Mouse (Mus musculus): ENCODE measurements around the gene Pnpla7. TPM values are rescaled to one million over a fixed set of nuclear protein-coding genes. Genes with fewer than 3 reads are reported as not detected.

Gene Pnpla7
- polyA plus RNA-seq, 1 experiment from 2014 or later = 9.5 TPM

- ATAC-seq (ENCODE audit: insufficient read depth, low FRiP score) = no peak
- no peaks in the 10 kb centered on the region for H3K36me3 ChIP-seq (ENCODE audit: control insufficient read depth, insufficient read depth, low read length)
- H3K4me3 ChIP-seq (replicated peaks; ENCODE audit: low read length) = no peak overlapping the region
- H3K4me1 ChIP-seq (ENCODE audit: control insufficient read depth, insufficient read depth, low read length) = no peaks in the 10 kb centered on the region
- no peak overlapping the region for H3K4me2 ChIP-seq (ENCODE audit: low read depth, low read length)
- H3K27me3 ChIP-seq (ENCODE audit: control insufficient read depth, insufficient read depth, low read length) = no peaks in the 10 kb centered on the region
- no peak overlapping the region for H3K27ac ChIP-seq (ENCODE audit: low read length)
- no peaks in the 10 kb centered on the region for H3K9me3 ChIP-seq (replicated peaks; ENCODE audit: control insufficient read depth, low read length)
- H3K9ac ChIP-seq (ENCODE audit: low read length) = no peak overlapping the region
Measured at GRCm38 (mm10) chr2:25008250-25008649, 32.4 kb downstream of the Pnpla7 start.

GRCm38 (mm10) chr2:25022678-25023077 lies 46.8 kb downstream of the Pnpla7 start:
- H3K9ac ChIP-seq (ENCODE audit: low read length) = no peak overlapping the region
- no peak overlapping the region for H3K4me2 ChIP-seq (ENCODE audit: low read depth, low read length)
- H3K27me3 ChIP-seq (ENCODE audit: control insufficient read depth, insufficient read depth, low read length) = no peaks in the 10 kb centered on the region
- no peak overlapping the region for H3K4me3 ChIP-seq (replicated peaks; ENCODE audit: low read length)
- WGBS = 98% methylated on average over 1 of the region's 1 CpGs
- no peaks in the 10 kb centered on the region for H3K36me3 ChIP-seq (ENCODE audit: control insufficient read depth, insufficient read depth, low read length)
- no peak overlapping the region for H3K27ac ChIP-seq (ENCODE audit: low read length)
- ATAC-seq (ENCODE audit: insufficient read depth, low FRiP score) = no peak
- H3K4me1 ChIP-seq (ENCODE audit: control insufficient read depth, insufficient read depth, low read length) = no peaks in the 10 kb centered on the region
- no peaks in the 10 kb centered on the region for H3K9me3 ChIP-seq (replicated peaks; ENCODE audit: control insufficient read depth, low read length)

DNA sequence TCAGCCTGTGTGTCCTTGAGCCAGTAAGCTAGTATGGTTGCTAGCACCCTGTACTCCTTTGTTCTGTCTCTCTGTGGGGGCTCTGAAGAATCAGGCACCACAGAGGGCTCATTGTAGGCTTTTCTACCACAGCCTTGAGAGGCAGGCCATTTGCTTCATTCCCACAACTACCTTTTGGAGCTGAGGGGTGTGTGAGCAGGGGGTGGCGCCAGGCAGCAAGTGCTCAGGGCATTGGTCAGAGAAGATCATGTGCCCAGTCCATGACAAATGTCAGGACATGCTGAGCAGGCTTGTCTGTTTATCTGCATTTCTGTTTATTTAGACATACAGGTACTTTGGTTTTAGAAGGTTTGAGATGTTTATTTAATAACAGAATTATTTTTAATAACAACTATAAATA lies 49.3 kb downstream of the Pnpla7 start:
- ATAC-seq (ENCODE audit: insufficient read depth, low FRiP score) = no peak
- Histone ChIP-seq H3K36me3 (ENCODE audit: control insufficient read depth, insufficient read depth, low read length) (no peaks in the 10 kb centered on the region), H3K9ac (ENCODE audit: low read length) (no peak overlapping the region), H3K27ac (ENCODE audit: low read length) (no peak overlapping the region), H3K4me1 (ENCODE audit: control insufficient read depth, insufficient read depth, low read length) (no peaks in the 10 kb centered on the region), H3K27me3 (ENCODE audit: control insufficient read depth, insufficient read depth, low read length) (no peaks in the 10 kb centered on the region), H3K4me3 (replicated peaks; ENCODE audit: low read length) (no peak overlapping the region), H3K9me3 (replicated peaks; ENCODE audit: control insufficient read depth, low read length) (no peaks in the 10 kb centered on the region), H3K4me2 (ENCODE audit: low read depth, low read length) (no peak overlapping the region)
- 73% methylated on average over 1 of the region's 1 CpGs for WGBS

GRCm38 (mm10) chr2:25034994-25035393 lies 59.2 kb downstream of the Pnpla7 start:
- no peak for ATAC-seq (ENCODE audit: insufficient read depth, low FRiP score)
- WGBS = 92% methylated on average over 4 of the region's 4 CpGs
- no peaks in the 10 kb centered on the region for H3K27me3 ChIP-seq (ENCODE audit: control insufficient read depth, insufficient read depth, low read length)
- no peak overlapping the region for H3K4me3 ChIP-seq (replicated peaks; ENCODE audit: low read length)
- H3K36me3 ChIP-seq (ENCODE audit: control insufficient read depth, insufficient read depth, low read length) = no peaks in the 10 kb centered on the region
- no peaks in the 10 kb centered on the region for H3K4me1 ChIP-seq (ENCODE audit: control insufficient read depth, insufficient read depth, low read length)
- no peak overlapping the region for H3K27ac ChIP-seq (ENCODE audit: low read length)
- H3K9me3 ChIP-seq (replicated peaks; ENCODE audit: control insufficient read depth, low read length) = no peaks in the 10 kb centered on the region
- no peak overlapping the region for H3K9ac ChIP-seq (ENCODE audit: low read length)
- H3K4me2 ChIP-seq (ENCODE audit: low read depth, low read length) = no peak overlapping the region

GRCm38 (mm10) chr2:25040089-25040488 lies 64.3 kb downstream of the Pnpla7 start:
- no peak overlapping the region for H3K4me2 ChIP-seq (ENCODE audit: low read depth, low read length)

DNA sequence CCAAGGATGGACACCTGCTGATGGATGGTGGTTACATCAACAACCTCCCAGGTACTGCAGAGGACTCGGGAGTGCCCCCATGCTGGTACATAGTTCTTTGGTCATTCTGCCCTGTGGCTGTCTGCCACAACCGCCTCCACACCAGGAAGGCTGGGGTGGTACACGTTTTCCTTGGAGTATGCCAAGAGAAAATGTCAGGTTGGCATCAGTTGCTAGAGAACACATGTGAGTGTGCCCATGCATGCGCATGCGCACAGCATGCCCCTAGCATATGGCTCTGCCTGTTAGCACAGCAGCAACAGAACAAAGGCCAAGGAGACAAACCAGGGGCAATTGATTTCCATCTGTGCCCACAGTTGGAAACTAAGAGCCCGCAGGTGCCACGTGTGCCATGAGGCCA lies 75.1 kb downstream of the Pnpla7 start:
- Histone ChIP-seq H3K9ac (ENCODE audit: low read length) (no peak overlapping the region), H3K9me3 (replicated peaks; ENCODE audit: control insufficient read depth, low read length) (no peaks in the 10 kb centered on the region), H3K4me3 (replicated peaks; ENCODE audit: low read length) (no peak overlapping the region), H3K27me3 (ENCODE audit: control insufficient read depth, insufficient read depth, low read length) (no peaks in the 10 kb centered on the region), H3K36me3 (ENCODE audit: control insufficient read depth, insufficient read depth, low read length) (no peaks in the 10 kb centered on the region), H3K27ac (ENCODE audit: low read length) (no peak overlapping the region), H3K4me1 (ENCODE audit: control insufficient read depth, insufficient read depth, low read length) (peaks cover 11% of the 10 kb centered on the region), H3K4me2 (ENCODE audit: low read depth, low read length) (no peak overlapping the region)
- WGBS = 87% methylated on average over 7 of the region's 7 CpGs
- no peak for ATAC-seq (ENCODE audit: insufficient read depth, low FRiP score)

More at GRCm38 (mm10) chr2:25040089-25040488, 64.3 kb downstream of the Pnpla7 start:
- no peaks in the 10 kb centered on the region for H3K36me3 ChIP-seq (ENCODE audit: control insufficient read depth, insufficient read depth, low read length)
- ATAC-seq (ENCODE audit: insufficient read depth, low FRiP score) = no peak
- 70% methylated on average over 5 of the region's 5 CpGs for WGBS
- no peaks in the 10 kb centered on the region for H3K27me3 ChIP-seq (ENCODE audit: control insufficient read depth, insufficient read depth, low read length)
- no peaks in the 10 kb centered on the region for H3K9me3 ChIP-seq (replicated peaks; ENCODE audit: control insufficient read depth, low read length)
- H3K27ac ChIP-seq (ENCODE audit: low read length) = no peak overlapping the region
- no peaks in the 10 kb centered on the region for H3K4me1 ChIP-seq (ENCODE audit: control insufficient read depth, insufficient read depth, low read length)
- no peak overlapping the region for H3K4me3 ChIP-seq (replicated peaks; ENCODE audit: low read length)
- no peak overlapping the region for H3K9ac ChIP-seq (ENCODE audit: low read length)

- ATAC-seq (ENCODE audit: insufficient read depth, low FRiP score) = no peak
- Histone ChIP-seq H3K27ac (ENCODE audit: low read length) (no peak overlapping the region), H3K9me3 (replicated peaks; ENCODE audit: control insufficient read depth, low read length) (no peaks in the 10 kb centered on the region), H3K4me2 (ENCODE audit: low read depth, low read length) (no peak overlapping the region), H3K4me1 (ENCODE audit: control insufficient read depth, insufficient read depth, low read length) (peaks cover 11% of the 10 kb centered on the region), H3K27me3 (ENCODE audit: control insufficient read depth, insufficient read depth, low read length) (no peaks in the 10 kb centered on the region), H3K4me3 (replicated peaks; ENCODE audit: low read length) (no peak overlapping the region), H3K9ac (ENCODE audit: low read length) (no peak overlapping the region), H3K36me3 (ENCODE audit: control insufficient read depth, insufficient read depth, low read length) (no peaks in the 10 kb centered on the region)
- 82% methylated on average over 8 of the region's 8 CpGs for WGBS
Measured at GRCm38 (mm10) chr2:25051450-25051849, 75.6 kb downstream of the Pnpla7 start.

DNA sequence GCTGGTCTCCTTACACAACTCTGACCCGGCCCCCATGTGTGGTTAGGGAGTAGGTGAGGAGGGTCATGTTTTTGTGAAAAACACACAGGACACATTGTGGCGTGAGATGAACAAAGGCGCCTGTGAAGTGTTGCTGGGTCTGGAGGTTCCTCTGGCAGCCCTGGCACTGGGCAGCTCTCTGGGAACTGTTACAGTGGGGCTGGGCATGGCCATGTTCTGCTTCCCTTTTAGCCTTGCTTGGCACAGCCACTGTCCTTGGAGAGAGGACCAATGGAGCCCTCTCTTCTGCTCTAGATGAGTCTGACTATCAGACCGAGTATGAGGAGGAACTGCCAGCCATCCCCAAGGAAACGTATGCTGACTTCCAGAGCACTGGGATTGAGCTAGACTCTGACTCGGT lies 77.3 kb downstream of the Pnpla7 start:
- H3K4me1 ChIP-seq (ENCODE audit: control insufficient read depth, insufficient read depth, low read length) = peaks cover 11% of the 10 kb centered on the region
- no peak overlapping the region for H3K27ac ChIP-seq (ENCODE audit: low read length)
- H3K27me3 ChIP-seq (ENCODE audit: control insufficient read depth, insufficient read depth, low read length) = no peaks in the 10 kb centered on the region
- no peak for ATAC-seq (ENCODE audit: insufficient read depth, low FRiP score)
- no peaks in the 10 kb centered on the region for H3K36me3 ChIP-seq (ENCODE audit: control insufficient read depth, insufficient read depth, low read length)
- H3K9me3 ChIP-seq (replicated peaks; ENCODE audit: control insufficient read depth, low read length) = no peaks in the 10 kb centered on the region
- WGBS = 90% methylated on average over 6 of the region's 6 CpGs
- H3K9ac ChIP-seq (ENCODE audit: low read length) = no peak overlapping the region
- no peak overlapping the region for H3K4me3 ChIP-seq (replicated peaks; ENCODE audit: low read length)
- no peak overlapping the region for H3K4me2 ChIP-seq (ENCODE audit: low read depth, low read length)

GRCm38 (mm10) chr2:25054221-25055067 lies 78.6 kb downstream of the Pnpla7 start, which contains the start of gene Nsmf:
Nsmf (plus strand) TSS chr2:25054355.
- Histone ChIP-seq H3K4me3 (replicated peaks; ENCODE audit: low read length) (peak within 1 kb of the TSS; percentile 81), H3K9ac (ENCODE audit: low read length) (peak within 1 kb of the TSS; percentile 91)
- ATAC-seq (ENCODE audit: insufficient read depth, low FRiP score) = peak; percentile 92

More at GRCm38 (mm10) chr2:25054221-25055067, 78.6 kb downstream of the Pnpla7 start, which contains the start of gene Nsmf:
- WGBS = 4% methylated on average over 47 of the region's 47 CpGs
- Histone ChIP-seq H3K27me3 (ENCODE audit: control insufficient read depth, insufficient read depth, low read length) (no peaks in the 10 kb centered on the region), H3K4me2 (ENCODE audit: low read depth, low read length) (peak within 1 kb of the TSS; percentile 85), H3K36me3 (ENCODE audit: control insufficient read depth, insufficient read depth, low read length) (no peaks in the 10 kb centered on the region), H3K27ac (ENCODE audit: low read length) (no peak within 1 kb of the TSS), H3K9me3 (replicated peaks; ENCODE audit: control insufficient read depth, low read length) (no peaks in the 10 kb centered on the region), H3K4me1 (ENCODE audit: control insufficient read depth, insufficient read depth, low read length) (peaks cover 11% of the 10 kb centered on the region)

Measured in stomach, embryonic 16.5 days (tissue).